ENCODE assay signal across 18 mouse cellular contexts in the genomic region with DNA sequence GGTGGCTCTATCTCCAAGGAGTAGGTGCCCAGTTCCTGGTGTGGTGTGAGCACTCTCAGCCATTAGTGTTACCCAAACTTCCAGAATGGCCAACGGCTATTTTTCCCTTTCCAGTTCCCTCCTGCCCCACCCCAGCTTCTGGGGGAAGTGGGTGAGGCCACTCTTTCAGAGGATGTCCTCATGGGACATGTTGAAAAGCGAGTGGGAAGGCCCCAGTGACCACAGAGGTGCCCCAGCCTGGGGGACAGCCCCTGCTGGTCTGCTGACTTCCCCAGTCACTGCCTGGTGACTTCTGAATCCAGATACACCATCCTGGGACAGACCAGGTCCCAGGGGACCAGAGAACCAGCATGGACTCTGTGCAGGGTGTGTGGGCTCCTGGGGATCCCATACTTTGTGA. TPM values are rescaled to one million over a fixed set of nuclear protein-coding genes. Genes with fewer than 3 reads are reported as not detected.
A peak's percentile ranks its signal among the peaks of the same experiment; 100 is the strongest.
DNase-seq lines count a peak whose midpoint lies in the region; ATAC-seq and TF ChIP-seq lines count a peak whose summit lies in the region.
"Had no signal": no experiment of that assay in that cellular context is flagged by ENCODE, and none has a peak within 500 bp of the region (broad histone marks: within the 10 kb centered on the region; RNA-seq: fewer than 3 reads in every experiment).

No protein-coding gene starts in this region.

- no peaks in the 10 kb centered on the region for H3K9me3 ChIP-seq in lung, postnatal 0 days (ENCODE audit: low read length)
- H3K9me3 ChIP-seq: embryonic facial prominence, embryonic 13.5 days; forebrain, embryonic 10.5 days; heart, embryonic 15.5 days; hindbrain, embryonic 12.5 days; intestine, embryonic 15.5 days; limb, embryonic 12.5 days; neural tube, embryonic 15.5 days had no signal

- DNase-seq in spleen, adult 2 months (ENCODE audit: low read depth in 1 of 2, low spot score in 2 of 2) = peak in 1 of 2 experiments; percentile 66
- DNase-seq in spleen, adult 12 weeks (ENCODE audit: low spot score) = no peak
- peak; percentile 17 for DNase-seq in lung, postnatal 0 days (ENCODE audit: low spot score)
- no peak for DNase-seq in retina, embryonic 14.5 days (ENCODE audit: low spot score)
- no peak for DNase-seq in cerebellum, postnatal 10 days
- no peak for DNase-seq in adrenal gland, adult 2 months
- DNase-seq: adrenal gland, postnatal 36 days; cerebellum, adult 11-12 months; retina, postnatal 1 day had no signal

- H3K4me3 ChIP-seq in spleen, adult 2 months (ENCODE audit: extremely low read depth, insufficient read depth, insufficient read length) = no peak overlapping the region
- H3K4me3 ChIP-seq in lung, postnatal 0 days (ENCODE audit: low read depth, low read length) = no peak overlapping the region
- H3K4me3 ChIP-seq: embryonic facial prominence, embryonic 13.5 days; forebrain, embryonic 10.5 days; heart, embryonic 15.5 days; hindbrain, embryonic 12.5 days; intestine, embryonic 15.5 days; limb, embryonic 12.5 days; neural tube, embryonic 15.5 days had no signal

- 14% methylated on average over 2 of the region's 2 CpGs for WGBS in spleen, adult 2 months
- WGBS in lung, postnatal 0 days = 54% methylated on average over 2 of the region's 2 CpGs

- H3K9ac ChIP-seq in lung, postnatal 0 days (replicated peaks; ENCODE audit: low read depth) = no peak overlapping the region
- H3K9ac ChIP-seq: embryonic facial prominence, embryonic 13.5 days; heart, embryonic 15.5 days; hindbrain, embryonic 12.5 days; intestine, embryonic 15.5 days; limb, embryonic 12.5 days; neural tube, embryonic 15.5 days had no signal

- no peak for TF ChIP-seq POLR2A in spleen, adult 2 months (IDR thresholded peaks at IDR 0.05; ENCODE audit: low read depth, low read length)

- peak overlapping the region; percentile 90 for H3K27ac ChIP-seq in spleen, adult 2 months (ENCODE audit: insufficient read depth, low read length)
- no peak overlapping the region for H3K27ac ChIP-seq in lung, postnatal 0 days (ENCODE audit: low read length)
- H3K27ac ChIP-seq: embryonic facial prominence, embryonic 13.5 days; forebrain, embryonic 10.5 days; hindbrain, embryonic 12.5 days; intestine, embryonic 15.5 days; limb, embryonic 12.5 days; neural tube, embryonic 15.5 days had no signal

- no peak for TF ChIP-seq CTCF in spleen, adult 2 months (IDR thresholded peaks at IDR 0.05; ENCODE audit: extremely low read depth, insufficient read depth, insufficient read length, insufficient replicate concordance)
- TF ChIP-seq CTCF in lung, postnatal 0 days (IDR thresholded peaks at IDR 0.05) = no peak

- ATAC-seq in lung, postnatal 0 days = 0 out of 2 replicates have a peak, but pooled peaks have one; percentile 9
- ATAC-seq in megakaryocyte progenitor cell, adult 5-6 weeks (replicated peaks; ENCODE audit: poor library complexity) = peak; percentile 46
- ATAC-seq: intestine, embryonic 15.5 days had no signal

- peaks cover 43% of the 10 kb centered on the region; the same call in 1 of the 2 replicates for H3K4me1 ChIP-seq in spleen, adult 2 months (ENCODE audit: control insufficient read depth, insufficient read depth, insufficient read length)
- H3K4me1 ChIP-seq in lung, postnatal 0 days (ENCODE audit: insufficient read depth, low read depth, low read length) = no peaks in the 10 kb centered on the region
- H3K4me1 ChIP-seq: embryonic facial prominence, embryonic 13.5 days; forebrain, embryonic 10.5 days; hindbrain, embryonic 12.5 days; limb, embryonic 12.5 days; neural tube, embryonic 15.5 days had no signal

- H3K27me3 ChIP-seq in spleen, adult 2 months (ENCODE audit: control insufficient read depth, insufficient read depth, low read length) = no peaks in the 10 kb centered on the region
- no peaks in the 10 kb centered on the region for H3K27me3 ChIP-seq in lung, postnatal 0 days (replicated peaks; ENCODE audit: insufficient read depth, low read length)
- H3K27me3 ChIP-seq: neural tube, embryonic 15.5 days had no signal

- H3K36me3 ChIP-seq in spleen, adult 2 months (ENCODE audit: control insufficient read depth, insufficient read depth, low read length) = peaks cover 11% of the 10 kb centered on the region
- no peaks in the 10 kb centered on the region for H3K36me3 ChIP-seq in lung, postnatal 0 days (ENCODE audit: insufficient read depth, low read length)
- H3K36me3 ChIP-seq: embryonic facial prominence, embryonic 13.5 days; forebrain, embryonic 10.5 days; heart, embryonic 15.5 days; hindbrain, embryonic 12.5 days; intestine, embryonic 15.5 days; limb, embryonic 12.5 days; neural tube, embryonic 15.5 days had no signal

- TF ChIP-seq EP300 in lung, postnatal 0 days (IDR thresholded peaks at IDR 0.05) = no peak

- H3K4me2 ChIP-seq in lung, postnatal 0 days (replicated peaks; ENCODE audit: low read depth, low read length) = no peak overlapping the region
- H3K4me2 ChIP-seq: embryonic facial prominence, embryonic 13.5 days; heart, embryonic 15.5 days; hindbrain, embryonic 12.5 days; intestine, embryonic 15.5 days; limb, embryonic 12.5 days; neural tube, embryonic 15.5 days had no signal

RNA-seq across cellular contexts. Expression of a gene that starts 3.1 kb away (rescaled TPM):
- polyA plus RNA-seq in spleen, adult 2 months (2012; rRNA removed) = 122 and 137 TPM in 2 replicates
- polyA plus RNA-seq in lung, postnatal 0 days (2015; fragmentation: Nextera tagmentation; extraction: Ambion mirVana) = 12.6 and 13.4 TPM in 2 replicates
- total RNA-seq in megakaryocyte progenitor cell, adult 5-6 weeks (2015) = 128 and 151 TPM in 2 replicates
- 77.4 and 119 TPM in 2 replicates for total RNA-seq in megakaryocyte progenitor cell, adult 5-6 weeks (2017)
- 1 to 10 TPM; 2.9 to 4.5 TPM for total RNA-seq in adrenal gland, adult 2 months (2021)
- 2.0 and 2.9 TPM in 2 replicates for polyA plus RNA-seq in adrenal gland, adult 2 months (2012; rRNA removed)

RNA-seq across cellular contexts. Expression of a gene that starts 41.5 kb away (rescaled TPM):
- polyA plus RNA-seq in spleen, adult 2 months (2012; rRNA removed) = not detected in 2 replicates
- polyA plus RNA-seq in lung, postnatal 0 days (2015; fragmentation: Nextera tagmentation; extraction: Ambion mirVana) = not detected in 2 replicates
- total RNA-seq in megakaryocyte progenitor cell, adult 5-6 weeks (2015) = not detected in 2 replicates
- not detected in 2 replicates for total RNA-seq in megakaryocyte progenitor cell, adult 5-6 weeks (2017)
- not detected for total RNA-seq in adrenal gland, adult 2 months (2021)
- not detected in 2 replicates for polyA plus RNA-seq in adrenal gland, adult 2 months (2012; rRNA removed)
- total RNA-seq: adrenal gland, postnatal 36 days; common myeloid progenitor, adult 5-6 weeks had no signal
- polyA plus RNA-seq: embryonic facial prominence, embryonic 13.5 days; forebrain, embryonic 10.5 days; intestine, embryonic 15.5 days; limb, embryonic 12.5 days had no signal

RNA-seq across cellular contexts. Expression of a gene that starts 57.9 kb away (rescaled TPM):
- polyA plus RNA-seq in spleen, adult 2 months (2012; rRNA removed) = 14.4 and 16.4 TPM in 2 replicates
- 0.84 and 0.95 TPM in 2 replicates for polyA plus RNA-seq in lung, postnatal 0 days (2015; fragmentation: Nextera tagmentation; extraction: Ambion mirVana)
- total RNA-seq in megakaryocyte progenitor cell, adult 5-6 weeks (2015) = 4.2 and 4.7 TPM in 2 replicates
- total RNA-seq in megakaryocyte progenitor cell, adult 5-6 weeks (2017) = 0.98 and 1.7 TPM in 2 replicates
- 1 to 10 TPM; 1.1 to 1.2 TPM for total RNA-seq in adrenal gland, adult 2 months (2021)
- polyA plus RNA-seq in adrenal gland, adult 2 months (2012; rRNA removed) = 1.2 and 2.2 TPM in 2 replicates
